Mouse (Mus musculus) E14TG2a.4 (cell line): Measurements from ENCODE around the gene Selenof.
A peak's percentile ranks its signal among the peaks of the same experiment; 100 is the strongest.
"Not testable (repeated sequence)": the region's sequence is repeated elsewhere in the genome, so short reads cannot be mapped to it uniquely, and the experiment has no call there.

Experiments used
- H3K27me3 ChIP-seq: 2 replicates; pipeline ENCODE4 v1.6.1; 2014; ENCODE audit warnings: low read length, control low read depth; ENCODE audit not compliant: insufficient read depth
- H3K36me3 ChIP-seq: 2 replicates; pipeline ENCODE4 v1.6.1; 2014; ENCODE audit warnings: low read length, control low read depth; ENCODE audit not compliant: insufficient read depth
- H3K4me1 ChIP-seq: replicated peaks from 2 replicates; pipeline ENCODE4 v1.6.1; 2014; ENCODE audit warnings: low read depth, low read length, control low read depth
- H3K4me3 ChIP-seq: replicated peaks from 2 replicates; pipeline ENCODE4 v1.5.1; 2014; ENCODE audit warnings: mild to moderate bottlenecking, low read length
- H3K9me3 ChIP-seq: 2 replicates; pipeline ENCODE4 v1.6.1; 2014; ENCODE audit warnings: low read length, control low read depth
- CTCF ChIP-seq: conservative IDR thresholded peaks from 2 replicates; pipeline ENCODE4 v1.5.1; 2014; ENCODE audit warnings: low read length
- NANOG ChIP-seq: IDR thresholded peaks from 2 replicates; pipeline ENCODE4 v1.6.1; 2014; ENCODE audit warnings: borderline replicate concordance, low read length, mixed read lengths
- POU5F1 ChIP-seq: IDR thresholded peaks from 2 replicates; pipeline ENCODE4 v1.6.1; 2014; ENCODE audit warnings: low read length, borderline replicate concordance

Selenof gene

GRCm38 (mm10) chr3:144602413-144602812 is 32.3 kb downstream of the Selenof start:
- Histone ChIP-seq H3K4me1 (peaks cover 29% of the 10 kb centered on the region), H3K36me3 (peaks cover 36% of the 10 kb centered on the region), H3K4me3 (no peak overlapping the region), H3K9me3 (peaks cover 3% of the 10 kb centered on the region), H3K27me3 (no peaks in the 10 kb centered on the region)
- no peak for TF ChIP-seq NANOG
- TF ChIP-seq CTCF: no peak
- TF ChIP-seq POU5F1: no peak

DNA sequence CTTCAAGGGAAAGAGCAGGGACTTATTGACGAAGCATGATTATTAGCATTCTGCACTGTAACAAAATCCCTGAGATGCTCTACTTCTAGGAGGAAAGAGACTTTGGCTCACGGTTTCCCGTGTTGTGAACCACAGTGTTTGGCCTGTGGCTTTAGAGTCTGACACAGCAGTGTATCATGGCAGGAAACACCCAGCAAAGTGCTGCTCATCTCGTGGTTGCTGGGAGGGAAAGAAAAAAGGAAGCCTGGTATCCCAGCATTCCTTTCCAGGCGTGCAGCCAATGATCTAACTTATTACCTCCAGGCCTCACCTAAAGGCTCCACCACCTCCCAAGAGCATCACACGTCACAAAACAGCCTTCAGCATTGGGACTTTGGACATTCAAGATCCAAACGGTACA is 32.7 kb downstream of the Selenof start:
- Histone ChIP-seq H3K27me3 (no peaks in the 10 kb centered on the region), H3K4me1 (peaks cover 29% of the 10 kb centered on the region), H3K4me3 (no peak overlapping the region), H3K36me3 (peaks cover 35% of the 10 kb centered on the region), H3K9me3 (peaks cover 7% of the 10 kb centered on the region)
- TF ChIP-seq POU5F1: no peak
- no peak for TF ChIP-seq CTCF

GRCm38 (mm10) chr3:144603558-144603957 is 33.5 kb downstream of the Selenof start:
- H3K4me3 ChIP-seq: no peak overlapping the region
- peaks cover 14% of the 10 kb centered on the region for H3K9me3 ChIP-seq
- H3K4me1 ChIP-seq: peaks cover 26% of the 10 kb centered on the region
- no peaks in the 10 kb centered on the region for H3K27me3 ChIP-seq
- TF ChIP-seq NANOG (no peak), CTCF (no peak), POU5F1 (no peak)
- H3K36me3 ChIP-seq: peaks cover 29% of the 10 kb centered on the region

- Histone ChIP-seq H3K27me3 (no peaks in the 10 kb centered on the region), H3K36me3 (peaks cover 25% of the 10 kb centered on the region), H3K4me1 (peaks cover 23% of the 10 kb centered on the region), H3K4me3 (no peak overlapping the region), H3K9me3 (peaks cover 21% of the 10 kb centered on the region)
- no peak for TF ChIP-seq NANOG
Observed at GRCm38 (mm10) chr3:144604205-144604604, 34.1 kb downstream of the Selenof start.

- H3K27me3 ChIP-seq, H3K4me3 ChIP-seq, H3K4me1 ChIP-seq: not testable (repeated sequence)
- H3K36me3 ChIP-seq: peaks cover 18% of the 10 kb centered on the region; the same call in 1 of the 2 replicates
- peaks cover 37% of the 10 kb centered on the region for H3K9me3 ChIP-seq
Observed at GRCm38 (mm10) chr3:144605811-144606210, 35.7 kb downstream of the Selenof start.

DNA sequence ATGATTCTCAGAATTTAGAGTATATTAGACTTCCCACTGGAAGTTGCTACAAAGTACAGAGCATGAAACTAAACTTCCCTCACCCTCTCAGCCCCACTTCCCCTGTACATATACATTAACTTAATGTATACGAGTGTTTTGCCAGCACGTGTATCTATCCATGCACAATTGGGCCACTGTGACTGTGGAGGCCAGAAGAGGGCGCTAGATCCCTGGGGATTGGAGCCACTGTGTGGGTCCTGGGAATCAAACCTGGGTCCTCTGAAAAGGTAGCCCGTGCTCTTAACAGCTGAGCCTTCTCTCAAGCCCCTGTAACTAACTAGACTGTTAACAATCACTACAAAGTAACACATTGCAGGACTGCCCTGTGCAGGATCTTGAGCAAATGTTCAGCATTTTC is 36.3 kb downstream of the Selenof start:
- H3K27me3 ChIP-seq: no peaks in the 10 kb centered on the region
- no peak overlapping the region for H3K4me3 ChIP-seq
- peaks cover 11% of the 10 kb centered on the region; the same call in 1 of the 2 replicates for H3K36me3 ChIP-seq
- TF ChIP-seq NANOG (no peak), CTCF (peak; percentile 19; the same call in 1 of the 2 replicates)
- H3K4me1 ChIP-seq: peaks cover 11% of the 10 kb centered on the region
- H3K9me3 ChIP-seq: peaks cover 43% of the 10 kb centered on the region

GRCm38 (mm10) chr3:144608090-144608489 is 38.0 kb downstream of the Selenof start:
- 0 out of 2 replicates have a peak, but pooled peaks cover 11% of the 10 kb centered on the region for H3K36me3 ChIP-seq
- no peak for TF ChIP-seq POU5F1
- no peak for TF ChIP-seq CTCF
- TF ChIP-seq NANOG: no peak
- H3K4me1 ChIP-seq: peaks cover 21% of the 10 kb centered on the region
- peaks cover 58% of the 10 kb centered on the region for H3K9me3 ChIP-seq
- H3K27me3 ChIP-seq: no peaks in the 10 kb centered on the region
- no peak overlapping the region for H3K4me3 ChIP-seq

DNA sequence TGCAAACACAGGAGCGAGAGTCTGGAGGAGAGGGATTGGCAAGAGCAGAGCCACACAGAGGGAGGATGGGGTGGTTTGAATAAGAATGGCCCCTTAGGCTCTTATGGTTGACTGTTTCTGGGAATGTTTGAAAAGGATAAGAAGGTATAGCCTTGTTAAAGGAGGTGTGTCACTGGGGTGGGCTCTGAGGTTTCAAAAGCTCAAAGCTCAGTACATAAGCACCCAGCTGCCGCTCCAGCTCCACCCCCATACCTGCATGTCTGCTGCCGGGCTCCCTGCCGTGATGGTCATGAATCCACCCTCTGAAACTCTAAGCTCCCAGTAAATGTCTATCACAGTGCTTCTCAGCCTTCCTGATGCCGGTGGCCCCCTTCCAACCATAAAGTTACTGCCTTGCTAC is 40.7 kb downstream of the Selenof start:
- Histone ChIP-seq H3K4me3 (no peak overlapping the region), H3K9me3 (peaks cover 66% of the 10 kb centered on the region), H3K36me3 (0 out of 2 replicates have a peak, but pooled peaks cover 11% of the 10 kb centered on the region), H3K27me3 (no peaks in the 10 kb centered on the region), H3K4me1 (peaks cover 18% of the 10 kb centered on the region)
- no peak for TF ChIP-seq NANOG
- no peak for TF ChIP-seq CTCF
- TF ChIP-seq POU5F1: no peak

DNA sequence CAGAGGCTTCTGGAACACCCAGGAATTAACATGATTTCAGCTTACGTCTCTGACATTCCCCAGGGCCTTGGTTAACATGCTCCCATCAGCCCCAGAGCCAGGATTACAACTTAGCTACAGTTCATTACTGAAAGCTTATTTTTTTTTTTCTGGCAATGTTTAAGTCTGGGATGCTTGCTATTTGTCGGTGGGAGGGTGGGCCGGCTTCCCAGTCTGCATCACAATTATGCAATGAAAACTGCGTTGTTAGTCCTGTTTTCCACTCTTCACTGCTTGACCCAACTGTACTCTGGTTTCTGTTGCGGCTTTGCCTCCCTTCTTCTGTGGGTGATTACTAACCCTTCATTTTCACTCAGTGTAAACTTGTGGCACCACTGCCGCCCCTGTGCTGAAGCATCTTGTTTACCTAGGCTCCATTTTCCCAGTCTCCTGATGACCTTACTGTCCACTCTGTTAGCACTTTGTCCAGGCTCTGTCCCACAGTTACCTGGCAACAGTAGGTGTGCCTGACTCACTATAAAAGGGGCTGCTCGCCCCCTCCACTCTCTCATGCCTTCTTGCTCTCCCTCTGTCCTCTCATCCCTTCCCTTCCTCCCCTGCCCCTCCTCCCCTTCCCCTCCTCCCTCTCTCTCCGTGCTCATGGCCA is 41.6 kb downstream of the Selenof start:
- H3K4me1 ChIP-seq: peaks cover 17% of the 10 kb centered on the region
- H3K36me3 ChIP-seq: 0 out of 2 replicates have a peak, but pooled peaks cover 11% of the 10 kb centered on the region
- no peak for TF ChIP-seq NANOG
- no peak for TF ChIP-seq POU5F1
- TF ChIP-seq CTCF: no peak

More for the DNA sequence above, 41.6 kb downstream of the Selenof start:
- Histone ChIP-seq H3K4me3 (no peak overlapping the region), H3K9me3 (peaks cover 76% of the 10 kb centered on the region), H3K27me3 (no peaks in the 10 kb centered on the region)
